Mouse (Mus musculus) E14TG2a.4 (cell line): Measurements from ENCODE around the gene Chic2.

Source experiments
- CTCF ChIP-seq: conservative IDR thresholded peaks from 2 replicates; pipeline ENCODE4 v1.5.1; 2014; ENCODE audit warnings: low read length
- NANOG ChIP-seq: IDR thresholded peaks from 2 replicates; pipeline ENCODE4 v1.6.1; 2014; ENCODE audit warnings: borderline replicate concordance, low read length, mixed read lengths

- TF ChIP-seq CTCF = no peak
- no peak for TF ChIP-seq NANOG
Measured at GRCm38 (mm10) chr5:75004755-75005154, 39.8 kb downstream of the Chic2 start.
